ENCODE assay signal across 19 mouse cellular contexts in genomic region chr6:112939281-112939680, GRCm38 (mm10). TPM values are rescaled to one million over a fixed set of nuclear protein-coding genes. Genes with fewer than 3 reads are reported as not detected.
DNase-seq lines count a peak whose midpoint lies in the region; ATAC-seq and TF ChIP-seq lines count a peak whose summit lies in the region.
"Had no signal": no experiment of that assay in that cellular context is flagged by ENCODE, and none has a peak within 500 bp of the region (broad histone marks: within the 10 kb centered on the region; RNA-seq: fewer than 3 reads in every experiment).

No protein-coding gene starts in this region.

- 0 out of 2 replicates have a peak, but pooled peaks cover 5% of the 10 kb centered on the region for H3K9me3 ChIP-seq in hindbrain, embryonic 10.5 days
- H3K9me3 ChIP-seq in hindbrain, postnatal 0 days (ENCODE audit: low read length): no peaks in the 10 kb centered on the region
- H3K9me3 ChIP-seq in midbrain, embryonic 14.5 days (ENCODE audit: control insufficient read depth, low read length): no peaks in the 10 kb centered on the region
- no peaks in the 10 kb centered on the region; the same call in 1 of the 2 replicates for H3K9me3 ChIP-seq in midbrain, embryonic 11.5 days (ENCODE audit: control insufficient read depth, low read length)
- no peaks in the 10 kb centered on the region for H3K9me3 ChIP-seq in hindbrain, embryonic 15.5 days
- H3K9me3 ChIP-seq in neural tube, embryonic 15.5 days (replicated peaks): no peaks in the 10 kb centered on the region
- H3K9me3 ChIP-seq: limb, embryonic 10.5 days had no signal

- H3K27me3 ChIP-seq in hindbrain, embryonic 10.5 days (ENCODE audit: insufficient read depth, poor library complexity, severe bottlenecking): no peaks in the 10 kb centered on the region
- no peaks in the 10 kb centered on the region for H3K27me3 ChIP-seq in hindbrain, postnatal 0 days (ENCODE audit: insufficient read depth, low read length)
- H3K27me3 ChIP-seq in midbrain, embryonic 14.5 days (ENCODE audit: control insufficient read depth, insufficient read depth, low read length): no peaks in the 10 kb centered on the region
- H3K27me3 ChIP-seq in midbrain, embryonic 11.5 days (ENCODE audit: control insufficient read depth, insufficient read depth, low read length): no peaks in the 10 kb centered on the region
- no peaks in the 10 kb centered on the region for H3K27me3 ChIP-seq in hindbrain, embryonic 15.5 days
- H3K27me3 ChIP-seq in neural tube, embryonic 15.5 days (replicated peaks): no peaks in the 10 kb centered on the region

- H3K36me3 ChIP-seq in hindbrain, embryonic 10.5 days: peaks cover 87% of the 10 kb centered on the region
- no peaks in the 10 kb centered on the region; the same call in 1 of the 2 replicates for H3K36me3 ChIP-seq in hindbrain, postnatal 0 days (ENCODE audit: insufficient read depth, low read length)
- peaks cover 14% of the 10 kb centered on the region; the same call in 1 of the 2 replicates for H3K36me3 ChIP-seq in midbrain, embryonic 14.5 days (ENCODE audit: control insufficient read depth, insufficient read depth, low read length)
- H3K36me3 ChIP-seq in midbrain, embryonic 11.5 days (ENCODE audit: control insufficient read depth, insufficient read depth, low read length): peaks cover 18% of the 10 kb centered on the region
- H3K36me3 ChIP-seq in hindbrain, embryonic 15.5 days: no peaks in the 10 kb centered on the region
- 0 out of 2 replicates have a peak, but pooled peaks cover 5% of the 10 kb centered on the region for H3K36me3 ChIP-seq in neural tube, embryonic 15.5 days
- H3K36me3 ChIP-seq: limb, embryonic 10.5 days had no signal

- no peak for DNase-seq in hindbrain, embryonic 10.5 days (ENCODE audit: low spot score)
- DNase-seq in hindbrain, postnatal 0 days (ENCODE audit: low spot score): no peak
- no peak for DNase-seq in midbrain, embryonic 14.5 days
- DNase-seq in midbrain, embryonic 11.5 days (ENCODE audit: low spot score, missing footprints): no peak
- no peak for DNase-seq in thymus, adult 18-20 months
- DNase-seq: adrenal gland, adult 8-10 months; gastrocnemius, adult 2 months; kidney, adult 18-20 months; kidney, postnatal 10 days; liver; right cerebral cortex, adult 18-20 months; right cerebral cortex, postnatal 4 days; thymus, postnatal 25 days had no signal

- no peak overlapping the region for H3K9ac ChIP-seq in hindbrain, postnatal 0 days (replicated peaks; ENCODE audit: low read length)
- H3K9ac ChIP-seq in midbrain, embryonic 14.5 days (replicated peaks; ENCODE audit: low read length): no peak overlapping the region
- H3K9ac ChIP-seq in midbrain, embryonic 11.5 days (ENCODE audit: low read length): no peak overlapping the region
- H3K9ac ChIP-seq in hindbrain, embryonic 15.5 days: no peak overlapping the region
- no peak overlapping the region for H3K9ac ChIP-seq in neural tube, embryonic 15.5 days (replicated peaks)

- H3K27ac ChIP-seq in hindbrain, embryonic 10.5 days: peak overlapping the region; percentile 35; the same call in 1 of the 2 replicates
- H3K27ac ChIP-seq in hindbrain, postnatal 0 days: no peak overlapping the region
- H3K27ac ChIP-seq in midbrain, embryonic 14.5 days (replicated peaks; ENCODE audit: low read depth, low read length): no peak overlapping the region
- no peak overlapping the region for H3K27ac ChIP-seq in midbrain, embryonic 11.5 days (ENCODE audit: low read depth, low read length)
- no peak overlapping the region for H3K27ac ChIP-seq in hindbrain, embryonic 15.5 days (replicated peaks)
- no peak overlapping the region for H3K27ac ChIP-seq in neural tube, embryonic 15.5 days (replicated peaks)
- H3K27ac ChIP-seq: gastrocnemius, adult 2 months; limb, embryonic 10.5 days had no signal

- no peak overlapping the region for H3K4me2 ChIP-seq in hindbrain, postnatal 0 days (ENCODE audit: low read depth, low read length)
- H3K4me2 ChIP-seq in midbrain, embryonic 14.5 days (ENCODE audit: low read length): peak overlapping the region; percentile 25; the same call in 1 of the 2 replicates
- H3K4me2 ChIP-seq in midbrain, embryonic 11.5 days: no peak overlapping the region
- H3K4me2 ChIP-seq in hindbrain, embryonic 15.5 days: 0 out of 2 replicates have a peak overlapping the region, but pooled peaks have one; percentile 3
- H3K4me2 ChIP-seq in neural tube, embryonic 15.5 days: 0 out of 2 replicates have a peak overlapping the region, but pooled peaks have one; percentile 11

- TF ChIP-seq CTCF in hindbrain, postnatal 0 days (IDR thresholded peaks at IDR 0.05; ENCODE audit: low read depth): no peak

- no peak for ATAC-seq in hindbrain, postnatal 0 days
- no peak for ATAC-seq in midbrain, embryonic 14.5 days (ENCODE audit: low FRiP score, low TSS enrichment)
- no peak for ATAC-seq in midbrain, embryonic 11.5 days (ENCODE audit: low FRiP score)
- ATAC-seq in hindbrain, embryonic 15.5 days (ENCODE audit: low FRiP score, low read depth): no peak
- ATAC-seq in neural tube, embryonic 15.5 days (ENCODE audit: low FRiP score): no peak
- ATAC-seq: activated CD4-positive, CD25-positive, alpha-beta regulatory T cell, adult 4 months; inflammation-experienced regulatory T-cells, adult 6 months; lung, postnatal 0 days had no signal

- WGBS in hindbrain, embryonic 10.5 days: 89% methylated on average over 9 of the region's 9 CpGs
- 57% methylated on average over 9 of the region's 9 CpGs for WGBS in hindbrain, postnatal 0 days
- WGBS in midbrain, embryonic 14.5 days: 74% methylated on average over 9 of the region's 9 CpGs
- 87% methylated on average over 9 of the region's 9 CpGs for WGBS in midbrain, embryonic 11.5 days
- WGBS in hindbrain, embryonic 15.5 days: 67% methylated on average over 9 of the region's 9 CpGs
- WGBS in neural tube, embryonic 15.5 days: 67% methylated on average over 9 of the region's 9 CpGs

- peaks cover 55% of the 10 kb centered on the region for H3K4me1 ChIP-seq in hindbrain, embryonic 10.5 days (replicated peaks)
- peaks cover 30% of the 10 kb centered on the region for H3K4me1 ChIP-seq in hindbrain, postnatal 0 days (ENCODE audit: insufficient read depth, low read length)
- H3K4me1 ChIP-seq in midbrain, embryonic 14.5 days (ENCODE audit: control insufficient read depth, insufficient read depth, low read length): peaks cover 65% of the 10 kb centered on the region
- H3K4me1 ChIP-seq in midbrain, embryonic 11.5 days (ENCODE audit: control insufficient read depth, insufficient read depth, low read length): peaks cover 16% of the 10 kb centered on the region
- peaks cover 53% of the 10 kb centered on the region for H3K4me1 ChIP-seq in hindbrain, embryonic 15.5 days (replicated peaks)
- peaks cover 66% of the 10 kb centered on the region for H3K4me1 ChIP-seq in neural tube, embryonic 15.5 days

- H3K4me3 ChIP-seq in hindbrain, embryonic 10.5 days: no peak overlapping the region
- H3K4me3 ChIP-seq in hindbrain, postnatal 0 days (ENCODE audit: low read length): no peak overlapping the region
- no peak overlapping the region for H3K4me3 ChIP-seq in midbrain, embryonic 14.5 days (replicated peaks; ENCODE audit: low read depth, low read length)
- H3K4me3 ChIP-seq in midbrain, embryonic 11.5 days (ENCODE audit: low read depth, low read length): no peak overlapping the region
- no peak overlapping the region for H3K4me3 ChIP-seq in hindbrain, embryonic 15.5 days
- no peak overlapping the region for H3K4me3 ChIP-seq in neural tube, embryonic 15.5 days (replicated peaks)
- H3K4me3 ChIP-seq: gastrocnemius, adult 2 months; limb, embryonic 10.5 days had no signal

RNA-seq across cellular contexts. Expression of gene Srgap3, which starts 7.8 kb away (rescaled TPM):
- 28.0 and 34.7 TPM in 2 replicates for polyA plus RNA-seq in hindbrain, embryonic 10.5 days (2016; fragmentation: Nextera tagmentation; extraction: Ambion mirVana)
- total RNA-seq in hindbrain, postnatal 0 days (2014; rRNA removed): 49.4 and 55.8 TPM in 2 replicates
- polyA plus RNA-seq in hindbrain, postnatal 0 days (2015; fragmentation: Nextera tagmentation; extraction: Ambion mirVana): 20.6 and 23.7 TPM in 2 replicates
- 58.6 and 68.8 TPM in 2 replicates for polyA plus RNA-seq in midbrain, embryonic 14.5 days (2014; fragmentation: Nextera tagmentation; extraction: Ambion mirVana)
- 48.9 and 54.9 TPM in 2 replicates for polyA plus RNA-seq in midbrain, embryonic 11.5 days (2014; fragmentation: Nextera tagmentation; extraction: Ambion mirVana)
- 30.5 and 36.8 TPM in 2 replicates for polyA plus RNA-seq in hindbrain, embryonic 15.5 days (2015; fragmentation: Nextera tagmentation; extraction: Ambion mirVana)
- polyA plus RNA-seq in neural tube, embryonic 15.5 days (2015; fragmentation: Nextera tagmentation; extraction: Ambion mirVana): 24.1 and 26.3 TPM in 2 replicates

Comparison
In these comparisons a context has a peak if more than half of its experiments do, and no peak if none do; other contexts are left out.
1. H3K4me2 ChIP-seq: peak in midbrain, embryonic 14.5 days (single experiment), hindbrain, embryonic 15.5 days (single experiment) and neural tube, embryonic 15.5 days (single experiment); none in hindbrain, postnatal 0 days (single experiment) and midbrain, embryonic 11.5 days (single experiment).